Mouse (Mus musculus) megakaryocyte, embryonic 14.5 days (primary cell): Measurements from ENCODE around the gene Galns. TPM values are rescaled to one million over a fixed set of nuclear protein-coding genes. Genes with fewer than 3 reads are reported as not detected.

ENCODE experiments used
- H3K27me3 ChIP-seq: replicated peaks from 2 replicates; pipeline ENCODE3; 2012; ENCODE audit warnings: inconsistent platforms
- H3K36me3 ChIP-seq: replicated peaks from 2 replicates; pipeline ENCODE3; 2012; ENCODE audit warnings: low read length, inconsistent platforms, mixed read lengths
- H3K4me1 ChIP-seq: 2 replicates; pipeline ENCODE4 v1.6.1; 2012; ENCODE audit warnings: inconsistent platforms
- H3K4me3 ChIP-seq: replicated peaks from 2 replicates; pipeline ENCODE3; 2012; ENCODE audit warnings: moderate library complexity, mild to moderate bottlenecking, inconsistent platforms
- H3K9me3 ChIP-seq: 2 replicates; pipeline ENCODE4 v1.6.1; 2012; ENCODE audit warnings: inconsistent platforms
- FLI1 ChIP-seq: IDR thresholded peaks from 2 replicates; pipeline ENCODE4 v1.6.1; 2012; ENCODE audit warnings: low read length, inconsistent platforms, mixed read lengths
- GATA1 ChIP-seq: IDR thresholded peaks from 3 replicates; pipeline ENCODE4 v1.6.1; 2012; ENCODE audit warnings: mixed read lengths, low read length, inconsistent platforms, borderline replicate concordance
- polyA plus RNA-seq: library from polyadenylated mRNA; stranded (reverse); fragments of >175 nt; gene quantifications from 2 replicates; pipeline ENCODE4 v1.2.3, GENCODE M21; 2012; ENCODE audit warnings: low replicate concordance; ENCODE audit not compliant: insufficient read depth

Galns gene
- polyA plus RNA-seq, 1 experiment, result 15.3 TPM

DNA sequence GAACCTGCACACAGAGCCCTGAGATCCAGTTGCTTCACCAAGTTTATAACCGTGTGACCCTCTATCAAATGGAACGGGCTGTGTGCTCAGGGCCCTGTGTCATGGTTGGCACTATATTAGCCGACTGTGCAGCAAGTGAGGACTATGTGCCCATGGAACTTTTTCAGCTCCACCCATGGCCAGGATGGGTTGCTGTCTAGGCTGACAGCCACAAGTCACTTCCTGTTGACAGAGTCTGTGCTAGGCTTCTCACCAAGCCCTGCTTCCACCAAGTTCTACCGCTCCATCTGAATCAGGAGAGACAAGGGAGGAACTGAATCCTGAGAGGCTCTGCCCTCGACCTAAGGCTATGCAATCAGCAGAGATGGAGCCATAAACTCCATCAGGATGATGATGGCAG is 50.1 kb downstream of the Galns start:
- Histone ChIP-seq H3K4me3 (peak overlapping the region; percentile 64), H3K9me3 (no peaks in the 10 kb centered on the region), H3K4me1 (peaks cover 67% of the 10 kb centered on the region), H3K36me3 (no peaks in the 10 kb centered on the region), H3K27me3 (no peaks in the 10 kb centered on the region)
- no peak for TF ChIP-seq FLI1
- TF ChIP-seq GATA1, result no peak

DNA sequence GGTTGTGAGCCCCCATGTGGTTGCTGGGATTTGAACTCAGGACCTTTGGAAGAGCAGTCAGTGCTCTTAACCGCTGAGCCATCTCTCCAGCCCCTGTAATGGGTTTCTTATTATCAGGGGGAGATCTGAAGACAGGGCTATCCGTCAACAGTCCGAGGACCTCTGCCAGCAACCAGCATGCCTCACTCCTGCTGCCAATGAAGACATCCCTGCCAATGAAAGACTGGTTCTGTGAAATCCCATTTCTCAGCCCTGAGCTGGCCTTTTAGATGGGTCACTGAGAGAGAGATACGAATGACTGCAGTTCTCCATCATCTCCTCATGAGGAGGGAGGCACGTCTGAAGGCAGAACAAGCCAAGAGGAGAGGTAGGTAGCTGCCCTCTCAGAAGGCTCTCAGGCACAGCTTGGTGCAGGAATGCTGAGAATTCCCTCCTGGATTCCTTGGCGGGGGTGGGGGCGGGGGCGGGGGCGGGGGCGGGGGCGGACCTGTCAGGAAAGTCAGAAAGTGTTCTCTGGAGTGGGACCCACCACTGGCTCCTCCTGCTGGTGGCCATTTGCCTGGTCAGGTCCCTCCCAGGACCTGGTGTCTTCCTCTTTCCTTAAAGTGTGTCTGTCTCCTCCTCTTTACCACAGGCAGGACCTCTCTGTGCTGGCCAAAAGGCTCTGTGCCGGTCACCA is 52.5 kb downstream of the Galns start:
- Histone ChIP-seq H3K36me3 (no peaks in the 10 kb centered on the region), H3K4me1 (peaks cover 62% of the 10 kb centered on the region), H3K9me3 (no peaks in the 10 kb centered on the region), H3K27me3 (no peaks in the 10 kb centered on the region), H3K4me3 (peak overlapping the region; percentile 62)
- TF ChIP-seq FLI1 (no peak), GATA1 (no peak)

DNA sequence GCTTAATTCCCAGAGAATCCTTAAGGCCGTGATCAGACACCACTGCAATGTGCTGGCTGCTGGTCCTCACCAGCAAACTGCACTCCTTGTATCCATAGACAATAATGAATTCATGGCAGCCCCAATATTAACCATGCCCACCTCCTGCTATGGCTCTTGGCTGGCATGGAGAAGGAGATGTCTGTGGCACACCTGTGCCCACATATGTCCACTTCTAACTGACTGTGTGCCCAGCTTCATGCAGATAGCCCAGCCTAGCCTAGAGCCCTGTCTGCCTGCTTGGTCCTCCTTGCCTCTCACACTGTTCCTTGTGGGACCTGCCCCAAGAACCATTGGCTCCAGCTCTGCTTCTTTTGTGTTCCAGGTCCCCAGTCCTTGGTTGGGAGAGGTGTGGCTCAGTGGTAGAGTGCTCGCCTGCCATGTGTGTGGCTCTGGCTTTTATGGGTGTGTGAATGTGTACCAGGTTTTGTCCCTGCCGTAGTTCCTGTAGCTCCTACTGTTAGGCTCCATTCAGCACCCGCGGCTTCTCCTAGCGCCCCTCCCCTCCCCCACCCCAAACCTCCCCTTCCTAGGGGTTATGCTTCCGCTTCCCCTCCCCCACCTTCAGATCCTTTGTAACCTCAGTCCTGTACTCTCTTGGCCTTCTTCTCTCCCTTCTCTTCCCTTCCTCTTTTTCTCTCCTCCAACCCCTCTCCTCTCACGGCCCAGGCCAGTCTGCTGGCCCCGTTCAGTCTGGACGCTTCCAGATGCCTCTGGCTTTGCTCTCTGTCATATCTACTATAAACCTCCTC is 53.8 kb downstream of the Galns start:
- Histone ChIP-seq H3K36me3 (no peaks in the 10 kb centered on the region), H3K4me3 (peak overlapping the region; percentile 91), H3K4me1 (peaks cover 65% of the 10 kb centered on the region), H3K27me3 (no peaks in the 10 kb centered on the region), H3K9me3 (no peaks in the 10 kb centered on the region)
- TF ChIP-seq GATA1 (no peak), FLI1 (no peak)

DNA sequence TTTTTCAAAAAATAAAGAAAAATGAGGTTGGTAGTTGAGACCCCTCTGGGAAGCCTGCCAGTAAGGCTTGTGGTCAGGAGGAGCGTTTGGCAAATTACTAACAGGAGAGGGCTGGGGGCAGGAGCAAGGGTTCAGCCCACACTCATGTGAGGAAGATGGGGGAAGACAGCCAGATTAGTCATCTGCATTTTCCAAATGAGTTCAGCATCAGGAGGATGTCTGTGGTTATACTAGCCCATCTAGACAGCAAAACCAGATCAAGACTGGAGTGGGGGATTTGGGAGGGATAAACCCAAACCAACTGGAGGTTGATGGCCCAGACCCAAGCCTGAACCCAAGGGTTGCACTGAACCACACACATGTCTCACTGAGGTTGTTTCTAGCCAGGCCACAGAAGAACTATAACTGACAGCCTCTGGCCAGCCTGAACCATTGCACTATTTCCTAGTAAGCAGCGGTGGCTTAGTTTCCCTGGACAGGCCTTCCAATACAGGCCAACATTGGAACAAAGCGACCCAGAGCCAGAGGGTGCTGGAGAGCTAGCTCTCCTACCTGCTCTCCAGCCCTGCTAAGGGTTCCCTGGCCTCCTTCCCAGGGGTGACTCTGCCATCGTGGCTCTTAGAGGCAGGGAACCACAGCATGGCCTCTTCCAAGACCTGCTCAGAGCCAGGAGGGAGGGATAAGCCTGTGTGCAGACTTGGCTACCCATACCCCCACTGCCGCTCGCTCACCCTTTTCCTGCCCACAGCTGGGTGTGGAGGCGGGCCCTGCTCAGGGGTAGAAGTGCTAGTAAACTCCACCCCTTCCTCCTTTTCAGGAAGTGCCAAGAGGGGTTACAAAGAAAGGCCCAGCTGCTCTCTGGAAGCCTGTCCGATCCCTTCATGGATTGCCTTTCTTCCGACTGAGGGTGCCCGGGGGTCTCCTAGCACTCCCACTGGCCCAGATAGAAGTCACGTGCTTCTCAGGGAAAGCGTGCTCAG is 54.9 kb downstream of the Galns start:
- Histone ChIP-seq H3K36me3 (no peaks in the 10 kb centered on the region), H3K27me3 (no peaks in the 10 kb centered on the region), H3K4me3 (peak overlapping the region; percentile 91), H3K9me3 (no peaks in the 10 kb centered on the region), H3K4me1 (peaks cover 69% of the 10 kb centered on the region)
- no peak for TF ChIP-seq GATA1
- TF ChIP-seq FLI1, result no peak

DNA sequence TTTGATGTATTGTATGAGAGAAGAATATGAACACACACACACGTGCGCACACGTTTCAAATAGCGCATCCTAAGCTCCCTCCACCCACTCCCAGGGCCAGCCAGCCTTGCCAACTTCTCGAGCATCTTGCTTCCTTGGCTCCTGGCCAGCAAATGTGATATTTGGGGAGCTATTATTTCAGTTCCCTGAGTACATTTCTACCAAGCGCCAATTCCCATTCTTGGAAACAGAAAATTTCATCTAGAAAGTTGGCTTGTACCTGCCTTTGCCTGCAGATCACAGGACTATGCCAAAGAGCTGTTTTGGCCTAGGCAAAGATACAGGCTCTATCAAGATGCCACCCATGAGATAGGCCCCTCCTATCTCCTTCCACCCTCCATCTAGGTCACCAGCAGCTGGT is 56.5 kb downstream of the Galns start:
- no peaks in the 10 kb centered on the region for H3K36me3 ChIP-seq
- peaks cover 64% of the 10 kb centered on the region for H3K4me1 ChIP-seq
- TF ChIP-seq GATA1 (no peak), FLI1 (no peak)
- no peaks in the 10 kb centered on the region for H3K9me3 ChIP-seq
- no peaks in the 10 kb centered on the region for H3K27me3 ChIP-seq
- no peak overlapping the region for H3K4me3 ChIP-seq

DNA sequence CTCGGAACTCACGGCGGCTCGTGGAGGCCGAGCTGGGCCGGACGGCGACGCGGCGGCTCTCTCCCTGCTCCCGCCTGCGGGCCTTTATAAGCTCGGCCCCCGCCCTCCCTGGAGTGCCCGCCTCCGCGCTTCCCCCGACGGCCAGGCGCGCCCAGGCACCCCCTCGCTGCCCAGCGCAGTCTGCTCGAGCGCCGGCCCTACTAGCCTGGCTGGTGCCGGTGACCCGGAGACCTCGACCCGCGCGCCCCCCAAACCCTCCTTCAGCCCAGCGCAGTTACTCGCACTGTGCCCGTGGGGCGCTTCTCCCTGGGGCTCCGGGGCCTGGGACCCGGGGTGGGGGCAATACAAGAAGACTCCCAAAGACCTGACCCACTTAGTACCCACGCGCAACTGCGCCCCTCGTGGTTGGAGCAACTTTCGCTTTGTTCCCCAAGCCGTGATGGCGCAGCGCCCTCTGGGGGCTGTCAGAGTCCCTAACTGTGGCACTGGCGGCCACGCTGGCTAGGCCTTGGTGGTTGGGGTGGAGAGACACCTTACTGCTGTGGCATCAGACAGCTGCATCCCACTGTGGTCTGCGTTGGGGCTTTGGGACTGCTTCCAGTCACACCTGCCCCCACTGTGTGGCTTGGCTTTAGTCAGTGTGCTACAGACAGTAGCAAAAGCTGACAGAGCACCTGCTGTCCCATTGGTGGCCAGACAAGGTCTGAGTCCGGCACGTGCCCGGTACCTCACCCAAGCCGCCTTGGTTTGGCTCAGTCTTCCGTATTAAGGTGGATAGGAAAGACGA is 59.8 kb downstream of the Galns start, which contains the start of gene Piezo1:
Gene Piezo1, minus strand, starts transcription at position 65 of the 787 bp plus-strand sequence.
- H3K27me3 ChIP-seq, result no peaks in the 10 kb centered on the region
- peak within 1 kb of the TSS; percentile 94 for H3K4me3 ChIP-seq
- H3K4me1 ChIP-seq, result peaks cover 70% of the 10 kb centered on the region
- TF ChIP-seq GATA1, result no peak
- no peak for TF ChIP-seq FLI1
- H3K9me3 ChIP-seq, result no peaks in the 10 kb centered on the region
- peaks cover 7% of the 10 kb centered on the region for H3K36me3 ChIP-seq

DNA sequence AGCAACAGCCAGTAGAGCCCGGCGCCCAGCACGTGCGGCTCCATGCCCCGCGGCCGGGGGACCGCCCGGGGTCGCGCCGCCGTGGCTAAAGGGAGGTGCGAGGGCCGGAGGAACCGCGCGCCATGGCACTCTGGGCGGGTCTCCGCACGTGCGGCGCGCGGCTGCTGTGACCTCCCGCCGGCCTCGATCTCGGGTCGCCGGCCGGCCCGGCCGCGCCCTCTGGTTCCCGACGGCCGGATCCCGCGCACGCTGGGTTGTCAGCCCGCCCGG is 60.3 kb downstream of the Galns start:
- peaks cover 70% of the 10 kb centered on the region for H3K4me1 ChIP-seq
- peaks cover 7% of the 10 kb centered on the region for H3K36me3 ChIP-seq
- H3K4me3 ChIP-seq, result peak overlapping the region; percentile 94
- H3K27me3 ChIP-seq, result no peaks in the 10 kb centered on the region
- TF ChIP-seq GATA1, result no peak
- no peak for TF ChIP-seq FLI1
- H3K9me3 ChIP-seq, result no peaks in the 10 kb centered on the region

DNA sequence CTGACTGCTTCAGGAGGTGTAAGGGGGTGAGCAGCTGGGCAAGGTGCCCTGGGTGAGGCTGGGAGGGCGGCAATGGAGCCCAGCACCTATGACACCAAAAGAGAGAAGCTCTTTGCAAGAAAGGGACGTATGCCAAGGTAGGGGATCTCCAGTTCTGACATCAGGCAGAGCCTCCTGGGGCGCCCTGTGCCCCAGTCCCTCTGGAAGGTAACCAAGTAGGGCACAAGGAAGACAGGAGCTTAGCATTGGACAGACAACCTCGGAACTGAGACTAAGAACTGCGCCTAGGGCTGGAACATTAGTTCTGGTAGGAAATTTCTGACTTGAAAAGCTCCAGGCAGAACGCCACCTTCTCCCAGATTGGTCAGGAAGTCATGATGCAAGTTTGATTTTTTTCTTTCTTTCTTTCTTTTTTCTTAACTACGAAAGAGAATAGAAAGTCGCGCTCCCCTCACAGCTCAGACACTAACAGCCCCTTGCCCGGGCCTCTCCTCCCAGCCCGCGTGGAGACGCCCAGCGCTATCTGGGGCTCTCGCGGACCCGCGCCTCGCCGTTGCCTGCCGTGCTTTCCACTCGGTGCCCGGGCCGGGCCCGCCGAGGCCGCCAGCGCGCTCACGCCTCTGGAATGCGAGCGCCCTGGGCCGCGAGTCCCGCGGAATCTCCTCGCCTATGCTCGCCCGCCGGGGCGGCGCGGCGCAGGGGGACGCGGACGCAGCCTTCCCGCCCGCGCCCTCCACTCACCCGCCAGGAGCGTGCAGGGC is 60.8 kb downstream of the Galns start:
- H3K27me3 ChIP-seq, result no peaks in the 10 kb centered on the region
- H3K36me3 ChIP-seq, result peaks cover 7% of the 10 kb centered on the region
- TF ChIP-seq FLI1 (no peak), GATA1 (no peak)
- peaks cover 70% of the 10 kb centered on the region for H3K4me1 ChIP-seq
- no peaks in the 10 kb centered on the region for H3K9me3 ChIP-seq
- peak overlapping the region; percentile 94 for H3K4me3 ChIP-seq
